Mouse (Mus musculus) heart, embryonic 13.5 days (tissue): ENCODE results near the gene Bmpr2. TPM values are rescaled to one million over a fixed set of nuclear protein-coding genes. Genes with fewer than 3 reads are reported as not detected.
A peak's percentile ranks its signal among the peaks of the same experiment; 100 is the strongest.

Experiments
- ATAC-seq: fragments of 200-750 bp; cut with Nextera tagmentation; 2 replicates; pipeline ENCODE4 v1.8.0; 2017; ENCODE audit warnings: moderate TSS enrichment; ENCODE audit not compliant: insufficient number of reproducible peaks, low FRiP score, low TSS enrichment; ENCODE audit errors: extremely low read depth
- H3K27ac ChIP-seq: fragments of 300-500 bp; sonication (generic); replicated peaks from 2 replicates; pipeline ENCODE4 v1.5.1; 2015; ENCODE audit warnings: moderate library complexity, mild to moderate bottlenecking, inconsistent platforms
- H3K27me3 ChIP-seq: fragments of 300-500 bp; sonication (generic); replicated peaks from 2 replicates; pipeline ENCODE4 v1.6.1; 2015; ENCODE audit warnings: mild to moderate bottlenecking, inconsistent platforms
- H3K36me3 ChIP-seq: fragments of 300-500 bp; sonication (generic); 2 replicates; pipeline ENCODE4 v1.6.1; 2015; ENCODE audit warnings: mild to moderate bottlenecking, inconsistent platforms
- H3K4me1 ChIP-seq: fragments of 300-500 bp; sonication (generic); 2 replicates; pipeline ENCODE4 v1.6.1; 2015; ENCODE audit warnings: inconsistent platforms
- H3K4me2 ChIP-seq: fragments of 300-500 bp; sonication (generic); 2 replicates; pipeline ENCODE4 v1.6.1; 2015; ENCODE audit warnings: inconsistent platforms, mild to moderate bottlenecking, moderate library complexity
- H3K4me3 ChIP-seq: fragments of 300-500 bp; sonication (generic); 2 replicates; pipeline ENCODE4 v1.5.1; 2015; ENCODE audit warnings: moderate library complexity, mild to moderate bottlenecking, inconsistent platforms
- H3K9ac ChIP-seq: fragments of 300-500 bp; sonication (generic); 2 replicates; pipeline ENCODE4 v1.6.1; 2015; ENCODE audit warnings: inconsistent platforms, mild to moderate bottlenecking, moderate library complexity
- H3K9me3 ChIP-seq: fragments of 300-500 bp; sonication (generic); 2 replicates; pipeline ENCODE4 v1.6.1; 2016; ENCODE audit warnings: inconsistent platforms
- WGBS: fragments of 180-500 bp; shearing (Covaris S2); methylation state at CpG from one replicate; pipeline ENCODE4 v1.1.7; 2015; ENCODE audit warnings: mixed read lengths; 5-methylcytosine and 5-hydroxymethylcytosine counted together
- polyA plus RNA-seq: library from polyadenylated mRNA; unstranded; fragments of >200 nt; fragmentation: Nextera tagmentation; extraction: Ambion mirVana; gene quantifications from 2 replicates; pipeline ENCODE4 v1.2.1, GENCODE M21; 2015

The Bmpr2 gene
- polyA plus RNA-seq, 1 experiment from 2014 or later, result 6.1 TPM

- peaks cover 4% of the 10 kb centered on the region; the same call in 1 of the 2 replicates for H3K4me1 ChIP-seq
- no peak for ATAC-seq
- no peaks in the 10 kb centered on the region for H3K9me3 ChIP-seq
- no peak overlapping the region for H3K27ac ChIP-seq
- peaks cover 73% of the 10 kb centered on the region for H3K36me3 ChIP-seq
- H3K4me2 ChIP-seq, result no peak overlapping the region
- no peak overlapping the region for H3K9ac ChIP-seq
- H3K4me3 ChIP-seq, result no peak overlapping the region
- WGBS, result 87% methylated on average over 5 of the region's 5 CpGs
- H3K27me3 ChIP-seq, result no peaks in the 10 kb centered on the region
These were observed 104.8 kb downstream of the Bmpr2 start for GRCm38 (mm10) chr1:59868041-59868440.

GRCm38 (mm10) chr1:59874023-59874422 is 110.8 kb downstream of the Bmpr2 start:
- no peak overlapping the region for H3K4me3 ChIP-seq
- ATAC-seq, result no peak
- H3K9me3 ChIP-seq, result no peaks in the 10 kb centered on the region
- WGBS, result 84% methylated on average over 3 of the region's 3 CpGs
- no peak overlapping the region for H3K27ac ChIP-seq
- H3K4me1 ChIP-seq, result peaks cover 26% of the 10 kb centered on the region
- no peak overlapping the region for H3K4me2 ChIP-seq
- peaks cover 37% of the 10 kb centered on the region for H3K36me3 ChIP-seq
- no peak overlapping the region for H3K9ac ChIP-seq
- no peaks in the 10 kb centered on the region for H3K27me3 ChIP-seq

GRCm38 (mm10) chr1:59878098-59878497 is 114.9 kb downstream of the Bmpr2 start:
- Histone ChIP-seq H3K27ac (peak overlapping the region; percentile 83), H3K4me1 (peaks cover 34% of the 10 kb centered on the region), H3K4me3 (no peak overlapping the region), H3K9me3 (no peaks in the 10 kb centered on the region), H3K36me3 (peaks cover 31% of the 10 kb centered on the region), H3K4me2 (peak overlapping the region; percentile 45), H3K9ac (0 out of 2 replicates have a peak overlapping the region, but pooled peaks have one; percentile 60), H3K27me3 (no peaks in the 10 kb centered on the region)
- WGBS, result 57% methylated on average over 7 of the region's 7 CpGs
- ATAC-seq, result no peak

- no peak overlapping the region for H3K4me3 ChIP-seq
- H3K4me1 ChIP-seq, result peaks cover 35% of the 10 kb centered on the region
- H3K9me3 ChIP-seq, result no peaks in the 10 kb centered on the region
- WGBS, result 31% methylated on average over 3 of the region's 3 CpGs
- H3K27ac ChIP-seq, result no peak overlapping the region
- no peaks in the 10 kb centered on the region for H3K27me3 ChIP-seq
- H3K36me3 ChIP-seq, result peaks cover 17% of the 10 kb centered on the region
- no peak overlapping the region for H3K9ac ChIP-seq
- no peak overlapping the region for H3K4me2 ChIP-seq
- ATAC-seq, result no peak
These were observed 120.3 kb downstream of the Bmpr2 start for GRCm38 (mm10) chr1:59883349-59884134.

GRCm38 (mm10) chr1:59886899-59887298 is 123.7 kb downstream of the Bmpr2 start:
- H3K36me3 ChIP-seq, result no peaks in the 10 kb centered on the region
- H3K4me1 ChIP-seq, result peaks cover 21% of the 10 kb centered on the region
- no peaks in the 10 kb centered on the region for H3K27me3 ChIP-seq
- 0 out of 2 replicates have a peak overlapping the region, but pooled peaks have one; percentile 50 for H3K9ac ChIP-seq
- WGBS, result 30% methylated on average over 4 of the region's 4 CpGs
- no peaks in the 10 kb centered on the region for H3K9me3 ChIP-seq
- H3K4me3 ChIP-seq, result no peak overlapping the region
- no peak overlapping the region for H3K4me2 ChIP-seq
- H3K27ac ChIP-seq, result 0 out of 2 replicates have a peak overlapping the region, but pooled peaks have one; percentile 12
- ATAC-seq, result no peak

GRCm38 (mm10) chr1:59888018-59888417 is 124.8 kb downstream of the Bmpr2 start:
- no peaks in the 10 kb centered on the region for H3K9me3 ChIP-seq
- no peak for ATAC-seq
- no peaks in the 10 kb centered on the region for H3K36me3 ChIP-seq
- H3K4me2 ChIP-seq, result no peak overlapping the region
- H3K4me1 ChIP-seq, result peaks cover 21% of the 10 kb centered on the region
- no peak overlapping the region for H3K4me3 ChIP-seq
- no peak overlapping the region for H3K27ac ChIP-seq
- H3K27me3 ChIP-seq, result no peaks in the 10 kb centered on the region
- no peak overlapping the region for H3K9ac ChIP-seq

- no peaks in the 10 kb centered on the region for H3K9me3 ChIP-seq
- no peak overlapping the region for H3K27ac ChIP-seq
- 72% methylated on average over 4 of the region's 4 CpGs for WGBS
- no peaks in the 10 kb centered on the region for H3K36me3 ChIP-seq
- H3K27me3 ChIP-seq, result no peaks in the 10 kb centered on the region
- H3K4me2 ChIP-seq, result no peak overlapping the region
- no peak for ATAC-seq
- H3K4me3 ChIP-seq, result no peak overlapping the region
- H3K9ac ChIP-seq, result no peak overlapping the region
- peaks cover 47% of the 10 kb centered on the region for H3K4me1 ChIP-seq
These were observed 128.0 kb downstream of the Bmpr2 start for GRCm38 (mm10) chr1:59891185-59891584.

- Histone ChIP-seq H3K4me1 (peaks cover 34% of the 10 kb centered on the region), H3K36me3 (no peaks in the 10 kb centered on the region), H3K4me3 (no peak overlapping the region), H3K9me3 (no peaks in the 10 kb centered on the region), H3K9ac (no peak overlapping the region), H3K27me3 (no peaks in the 10 kb centered on the region), H3K4me2 (no peak overlapping the region), H3K27ac (no peak overlapping the region)
- 88% methylated on average over 8 of the region's 8 CpGs for WGBS
- no peak for ATAC-seq
These were observed 129.6 kb downstream of the Bmpr2 start for GRCm38 (mm10) chr1:59892777-59893176.

- no peak overlapping the region for H3K9ac ChIP-seq
- H3K36me3 ChIP-seq, result no peaks in the 10 kb centered on the region
- no peak for ATAC-seq
- H3K4me2 ChIP-seq, result no peak overlapping the region
- peaks cover 36% of the 10 kb centered on the region for H3K4me1 ChIP-seq
- H3K4me3 ChIP-seq, result no peak overlapping the region
- H3K27me3 ChIP-seq, result no peaks in the 10 kb centered on the region
- H3K27ac ChIP-seq, result no peak overlapping the region
- no peaks in the 10 kb centered on the region for H3K9me3 ChIP-seq
- WGBS, result 40% methylated on average over 4 of the region's 4 CpGs
These were observed 130.8 kb downstream of the Bmpr2 start for GRCm38 (mm10) chr1:59894025-59894424.

GRCm38 (mm10) chr1:59895456-59895855 is 132.3 kb downstream of the Bmpr2 start:
- Histone ChIP-seq H3K9ac (no peak overlapping the region), H3K4me2 (no peak overlapping the region), H3K4me3 (no peak overlapping the region), H3K4me1 (peaks cover 47% of the 10 kb centered on the region), H3K27me3 (no peaks in the 10 kb centered on the region), H3K27ac (peak overlapping the region; percentile 28; the same call in 1 of the 2 replicates), H3K9me3 (no peaks in the 10 kb centered on the region), H3K36me3 (no peaks in the 10 kb centered on the region)
- ATAC-seq, result no peak
- WGBS, result 26% methylated on average over 4 of the region's 4 CpGs

GRCm38 (mm10) chr1:59897147-59897798 is 134.1 kb downstream of the Bmpr2 start:
- Histone ChIP-seq H3K4me3 (no peak overlapping the region), H3K36me3 (no peaks in the 10 kb centered on the region), H3K27ac (no peak overlapping the region), H3K9me3 (no peaks in the 10 kb centered on the region), H3K9ac (no peak overlapping the region), H3K4me2 (no peak overlapping the region), H3K4me1 (peaks cover 47% of the 10 kb centered on the region), H3K27me3 (no peaks in the 10 kb centered on the region)
- ATAC-seq, result no peak
- 64% methylated on average over 5 of the region's 5 CpGs for WGBS
